Mouse (Mus musculus) urinary bladder, postnatal 25 days (tissue): ENCODE measurements at regions not wholly inside any gene's neighbourhood (a gene's known extent, or its start where the extent isn't known, plus 50 kb on each side); places are given as distances from the start of the nearest gene placed in this dataset.

Source experiments
- DNase-seq: peaks from one replicate; pipeline ENCODE4 v3.0.0; 2022; ENCODE audit warnings: low spot score

- DNase-seq: no peak
Measured at GRCm38 (mm10) chr12:25227736-25228135, 130.8 kb upstream of the Id2 start.

- DNase-seq: no peak
Measured at GRCm38 (mm10) chr12:25224644-25225043, 127.7 kb upstream of the Id2 start.

- DNase-seq: no peak
Measured at GRCm38 (mm10) chr12:25224201-25224600, 127.3 kb upstream of the Id2 start.

GRCm38 (mm10) chr12:25223539-25223938 is 126.6 kb upstream of the Id2 start:
- DNase-seq: no peak

GRCm38 (mm10) chr12:25220780-25221106 is 123.8 kb upstream of the Id2 start:
- DNase-seq: no peak

GRCm38 (mm10) chr12:25220096-25220779 is 123.3 kb upstream of the Id2 start:
- DNase-seq: no peak

- no peak for DNase-seq
Measured at GRCm38 (mm10) chr12:25219546-25219945, 122.6 kb upstream of the Id2 start.

- no peak for DNase-seq
Measured at GRCm38 (mm10) chr12:25216792-25217516, 120.0 kb upstream of the Id2 start.

- DNase-seq: no peak
Measured at GRCm38 (mm10) chr12:25215266-25215665, 118.3 kb upstream of the Id2 start.

- no peak for DNase-seq
Measured at GRCm38 (mm10) chr12:25213782-25214478, 117.0 kb upstream of the Id2 start.

GRCm38 (mm10) chr12:25211331-25211730 is 114.4 kb upstream of the Id2 start:
- DNase-seq: no peak

- DNase-seq: no peak
Measured at GRCm38 (mm10) chr12:25210597-25210996, 113.7 kb upstream of the Id2 start.

GRCm38 (mm10) chr12:25209333-25209728 is 112.4 kb upstream of the Id2 start:
- peak; percentile 26 for DNase-seq

- no peak for DNase-seq
Measured at GRCm38 (mm10) chr12:25208670-25209332, 111.9 kb upstream of the Id2 start.

- no peak for DNase-seq
Measured at GRCm38 (mm10) chr12:25203371-25204067, 106.6 kb upstream of the Id2 start.

- no peak for DNase-seq
Measured at GRCm38 (mm10) chr12:25200161-25200560, 103.2 kb upstream of the Id2 start.

GRCm38 (mm10) chr12:25197757-25198156 is 100.8 kb upstream of the Id2 start:
- no peak for DNase-seq

GRCm38 (mm10) chr12:25196022-25196421 is 99.1 kb upstream of the Id2 start:
- DNase-seq: no peak

- DNase-seq: no peak
Measured at GRCm38 (mm10) chr12:25192216-25192615, 95.3 kb upstream of the Id2 start.

GRCm38 (mm10) chr12:25190360-25190759 is 93.4 kb upstream of the Id2 start:
- DNase-seq: no peak

- no peak for DNase-seq
Measured at GRCm38 (mm10) chr12:25189174-25189761, 92.3 kb upstream of the Id2 start.

GRCm38 (mm10) chr12:25188556-25188955 is 91.6 kb upstream of the Id2 start:
- DNase-seq: no peak
